In genomic region chr11:97744063-97744717, GRCm38 (mm10) we compare ENCODE assay signal across 8 mouse cellular contexts. TPM values are rescaled to one million over a fixed set of nuclear protein-coding genes. Genes with fewer than 3 reads are reported as not detected.
DNase-seq lines count a peak whose midpoint lies in the region; ATAC-seq and TF ChIP-seq lines count a peak whose summit lies in the region.

Gene Pip4k2b (minus strand): TSS chr11:97744704.

- DNase-seq in kidney, adult 11 months: peak; percentile 52
- DNase-seq in kidney, adult 18-20 months: no peak
- DNase-seq in adrenal gland, adult 8-10 months: peak; percentile 47
- DNase-seq in left cerebral cortex, adult 2 months (ENCODE audit: extremely low spot score in 1 of 2, low spot score in 2 of 2): no peak
- DNase-seq in lung, postnatal 4 days: peak; percentile 73 to 76

- WGBS in forebrain, embryonic 12.5 days: under 1% methylated on average over 48 of the region's 63 CpGs
- WGBS in heart, embryonic 16.5 days: 1% methylated on average over 58 of the region's 63 CpGs
- under 1% methylated on average over 63 of the region's 63 CpGs for WGBS in stomach, embryonic 15.5 days

- H3K27ac ChIP-seq in forebrain, embryonic 12.5 days: peak within 1 kb of the TSS; percentile 92
- peak within 1 kb of the TSS; percentile 97 for H3K27ac ChIP-seq in heart, embryonic 16.5 days (ENCODE audit: low read length)
- H3K27ac ChIP-seq in left cerebral cortex, adult 2 months: peak within 1 kb of the TSS; percentile 99
- peak within 1 kb of the TSS; percentile 95 for H3K27ac ChIP-seq in stomach, embryonic 15.5 days

- ATAC-seq in forebrain, embryonic 12.5 days (ENCODE audit: low FRiP score): no peak; the same call in 1 of the 2 replicates
- peak; percentile 30 for ATAC-seq in heart, embryonic 16.5 days (replicated peaks; ENCODE audit: extremely low read depth, insufficient read depth, low FRiP score)
- 0 out of 2 replicates have a peak, but pooled peaks have one; percentile 12 for ATAC-seq in stomach, embryonic 15.5 days (ENCODE audit: insufficient read depth, low FRiP score, low read depth)

- peaks cover 28% of the 10 kb centered on the region for H3K4me1 ChIP-seq in forebrain, embryonic 12.5 days
- peaks cover 20% of the 10 kb centered on the region for H3K4me1 ChIP-seq in heart, embryonic 16.5 days (ENCODE audit: control insufficient read depth, insufficient read depth, low read length)
- peaks cover 15% of the 10 kb centered on the region for H3K4me1 ChIP-seq in stomach, embryonic 15.5 days

- H3K4me3 ChIP-seq in forebrain, embryonic 12.5 days (replicated peaks): peak within 1 kb of the TSS; percentile 72
- peak within 1 kb of the TSS; percentile 85 for H3K4me3 ChIP-seq in heart, embryonic 16.5 days (ENCODE audit: low read length)
- peak within 1 kb of the TSS; percentile 97 for H3K4me3 ChIP-seq in left cerebral cortex, adult 2 months
- H3K4me3 ChIP-seq in stomach, embryonic 15.5 days (replicated peaks): peak within 1 kb of the TSS; percentile 88

- intact Hi-C loops in left cerebral cortex, adult 2 months (cut with DNase I): loop anchor here (2.0 to 5.0 kb wide), 3 partner anchors 29 to 112 kb away; partner anchors contain the start of gene Psmb3

- no peaks in the 10 kb centered on the region for H3K27me3 ChIP-seq in forebrain, embryonic 12.5 days
- no peaks in the 10 kb centered on the region for H3K27me3 ChIP-seq in heart, embryonic 16.5 days (ENCODE audit: control insufficient read depth, insufficient read depth, low read length)
- H3K27me3 ChIP-seq in stomach, embryonic 15.5 days (replicated peaks): no peaks in the 10 kb centered on the region

- peak within 1 kb of the TSS; percentile 78 for H3K4me2 ChIP-seq in forebrain, embryonic 12.5 days
- peak within 1 kb of the TSS; percentile 85 for H3K4me2 ChIP-seq in heart, embryonic 16.5 days (ENCODE audit: low read depth, low read length)
- peak within 1 kb of the TSS; percentile 70 for H3K4me2 ChIP-seq in stomach, embryonic 15.5 days

- H3K9me3 ChIP-seq in forebrain, embryonic 12.5 days: no peaks in the 10 kb centered on the region
- 0 out of 2 replicates have a peak, but pooled peaks cover under 1% of the 10 kb centered on the region for H3K9me3 ChIP-seq in heart, embryonic 16.5 days (replicated peaks; ENCODE audit: control insufficient read depth, low read length)
- no peaks in the 10 kb centered on the region for H3K9me3 ChIP-seq in stomach, embryonic 15.5 days

- no peak for TF ChIP-seq CTCF in left cerebral cortex, adult 2 months (IDR thresholded peaks at IDR 0.05)

- peak within 1 kb of the TSS; percentile 80 for H3K9ac ChIP-seq in forebrain, embryonic 12.5 days
- H3K9ac ChIP-seq in heart, embryonic 16.5 days (ENCODE audit: low read length): peak within 1 kb of the TSS; percentile 92
- H3K9ac ChIP-seq in stomach, embryonic 15.5 days: peak within 1 kb of the TSS; percentile 77

- H3K36me3 ChIP-seq in forebrain, embryonic 12.5 days (replicated peaks): peaks cover 27% of the 10 kb centered on the region
- H3K36me3 ChIP-seq in heart, embryonic 16.5 days (ENCODE audit: control insufficient read depth, insufficient read depth): peaks cover 15% of the 10 kb centered on the region
- H3K36me3 ChIP-seq in stomach, embryonic 15.5 days: peaks cover 18% of the 10 kb centered on the region; the same call in 1 of the 2 replicates

RNA-seq across cellular contexts. Expression of gene Pip4k2b, which starts in this region (rescaled TPM):
- total RNA-seq in adrenal gland, adult 8-10 months (2022): 10 to 100 TPM; 25.5 to 35.1 (median 32.2) TPM
- polyA plus RNA-seq in forebrain, embryonic 12.5 days (2016; fragmentation: Nextera tagmentation; extraction: Ambion mirVana): 2.7 and 2.8 TPM in 2 replicates
- polyA plus RNA-seq in heart, embryonic 16.5 days (2015; fragmentation: Nextera tagmentation; extraction: Ambion mirVana): 0.81 and 1.1 TPM in 2 replicates
- 100 to 1,000 TPM; 114 to 117 TPM for total RNA-seq in left cerebral cortex, adult 2 months (2021)
- polyA plus RNA-seq in stomach, embryonic 15.5 days (2015; fragmentation: Nextera tagmentation; extraction: Ambion mirVana): 1.4 and 1.5 TPM in 2 replicates

Comparison
In these comparisons a context has a peak if more than half of its experiments do, and no peak if none do; other contexts are left out.
1. DNase-seq: peak in kidney, adult 11 months (single experiment), adrenal gland, adult 8-10 months (single experiment) and lung, postnatal 4 days (2 of 2); none in kidney, adult 18-20 months (single experiment) and left cerebral cortex, adult 2 months (0 of 2).
2. Peak in every context shown above with its lines, with median percentiles within 50 percentile points of each other: H3K27ac ChIP-seq, H3K4me2 ChIP-seq, H3K4me3 ChIP-seq and H3K9ac ChIP-seq.